Mouse (Mus musculus) ES-E14 (cell line): ENCODE measurements around the gene Pcnp. TPM values are rescaled to one million over a fixed set of nuclear protein-coding genes. Genes with fewer than 3 reads are reported as not detected.

Experiments
- DNase-seq: peaks from one replicate; pipeline ENCODE4 v3.0.0-alpha.2; 2013; ENCODE audit warnings: low read depth, low spot score
- H3K27ac ChIP-seq: 2 replicates; pipeline ENCODE4 v1.5.1; 2012; ENCODE audit warnings: low read depth, mild to moderate bottlenecking, low read length, moderate library complexity, mixed read lengths; ENCODE audit not compliant: poor library complexity, insufficient read depth, severe bottlenecking
- H3K36me3 ChIP-seq: 2 replicates; pipeline ENCODE4 v1.6.1; 2012; ENCODE audit warnings: mild to moderate bottlenecking, low read length, moderate library complexity, mixed read lengths; ENCODE audit not compliant: control insufficient read depth, poor library complexity, insufficient read depth, severe bottlenecking
- H3K4me1 ChIP-seq, 2 experiments: fragments of 150-350 bp in 1 of 2; sonication (generic) in 1 of 2; 2 replicates each; pipeline ENCODE4 v1.6.1; 2012; ENCODE audit warnings: low read length in 2 of 2, mild to moderate bottlenecking in 1 of 2, mixed read lengths in 1 of 2; ENCODE audit not compliant: control insufficient read depth in 2 of 2, insufficient read depth in 2 of 2, poor library complexity in 1 of 2
- H3K4me3 ChIP-seq, 2 experiments: fragments of 150-350 bp in 1 of 2; sonication (generic) in 1 of 2; 2 replicates each; pipeline ENCODE4 v1.5.1; 2012; ENCODE audit warnings: low read length in 2 of 2, low read depth in 1 of 2, mild to moderate bottlenecking in 1 of 2, mixed read lengths in 1 of 2; ENCODE audit not compliant: insufficient read depth in 1 of 2, poor library complexity in 1 of 2, severe bottlenecking in 1 of 2
- H3K9ac ChIP-seq: 2 replicates; pipeline ENCODE4 v1.6.1; 2012; ENCODE audit warnings: low read depth, mild to moderate bottlenecking, low read length, mixed read lengths; ENCODE audit not compliant: poor library complexity, insufficient read depth, severe bottlenecking
- H3K9me3 ChIP-seq: fragments of 150-350 bp; sonication (generic); 2 replicates; pipeline ENCODE4 v1.6.1; 2012; ENCODE audit warnings: low read depth, mild to moderate bottlenecking, low read length; ENCODE audit not compliant: control insufficient read depth, insufficient read depth
- CHD2 ChIP-seq: IDR thresholded peaks from 2 replicates; pipeline ENCODE4 v1.6.1; 2014; ENCODE audit warnings: mild to moderate bottlenecking, low read depth, low read length, inconsistent platforms
- HCFC1 ChIP-seq: IDR thresholded peaks from 2 replicates; pipeline ENCODE4 v1.6.1; 2012; ENCODE audit warnings: low read length, inconsistent platforms, borderline replicate concordance; ENCODE audit not compliant: insufficient read depth
- MAFK ChIP-seq: IDR thresholded peaks from 2 replicates; pipeline ENCODE4 v1.6.1; 2014; ENCODE audit warnings: mild to moderate bottlenecking, low read depth, low read length, inconsistent platforms; ENCODE audit not compliant: insufficient read depth
- ZC3H11A ChIP-seq: IDR thresholded peaks from 2 replicates; pipeline ENCODE4 v1.6.1; 2012; ENCODE audit warnings: low read depth, mild to moderate bottlenecking, inconsistent platforms, low read length, borderline replicate concordance
- ZNF384 ChIP-seq: IDR thresholded peaks from 2 replicates; pipeline ENCODE4 v1.6.1; 2012; ENCODE audit warnings: low read depth, low read length, inconsistent platforms
- in situ Hi-C, 2 experiments: fragments of 600-800 bp; cut with MboI; formaldehyde crosslinking; loops; one replicate each; pipeline ENCODE4 v1.15.1; 2025; ENCODE audit warnings: low sequenced_read_pairs in 2 of 2, inconsistent platforms in 1 of 2; ENCODE audit not compliant: unreplicated experiment in 2 of 2
- total RNA-seq: library from RNA; depleted of rRNA; stranded (reverse); fragments of 300-350 nt; gene quantifications from 2 replicates; pipeline ENCODE4 v1.2.3, GENCODE M21; 2012

Pcnp gene
- total RNA-seq, 1 experiment = 58.7 TPM

DNA sequence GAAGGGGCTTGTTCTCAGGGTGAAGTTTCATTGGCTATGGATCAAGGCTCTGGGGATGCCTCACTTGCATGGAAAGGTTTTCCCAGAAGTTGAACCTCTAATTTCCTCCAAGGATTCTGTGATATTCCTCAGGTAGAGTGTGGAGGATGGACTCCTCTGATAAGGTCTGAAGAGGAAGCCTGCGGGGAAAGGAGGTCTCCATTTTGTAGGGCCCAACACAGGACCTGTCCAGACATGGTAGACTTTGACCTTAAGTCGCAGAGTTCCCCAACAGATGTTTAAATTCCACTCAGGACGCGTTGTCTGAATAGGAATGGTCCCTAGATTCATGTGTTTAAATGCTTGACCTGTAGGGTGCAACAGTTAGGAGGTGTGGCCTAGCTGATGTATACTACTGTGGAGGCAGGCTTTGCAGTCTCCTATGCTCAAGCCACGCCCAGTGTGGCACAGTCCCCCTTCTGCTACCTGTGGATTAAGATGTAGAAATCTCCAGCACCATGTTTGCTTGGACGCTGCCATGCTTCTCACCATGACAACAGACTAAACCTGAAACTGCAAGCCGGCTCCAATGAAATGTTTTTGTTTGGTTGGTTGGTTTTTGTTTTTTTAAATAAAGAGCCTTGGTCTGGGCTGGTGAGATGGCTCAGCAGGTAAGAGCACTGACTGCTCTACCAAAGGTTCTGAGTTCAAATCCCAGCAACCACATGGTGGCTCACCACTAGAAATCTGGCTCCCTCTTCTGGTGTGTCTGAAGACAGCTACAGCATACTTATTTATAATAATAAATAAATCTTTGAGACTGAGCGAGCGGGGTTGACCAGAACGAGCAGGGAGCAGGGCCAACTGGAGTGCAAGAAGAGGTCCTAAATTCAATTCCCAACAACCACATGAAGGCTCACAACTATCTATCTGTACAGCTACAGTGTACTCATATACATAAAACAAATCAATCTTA lies 16.5 kb downstream of the Pcnp start:
- H3K9me3 ChIP-seq = no peaks in the 10 kb centered on the region
- DNase-seq = no peak
- no peaks in the 10 kb centered on the region; a peak in 1 of 4 replicates for H3K4me1 ChIP-seq
- in situ Hi-C loops = no loop called here
- H3K4me3 ChIP-seq = no peak overlapping the region
- TF ChIP-seq ZC3H11A (no peak), HCFC1 (no peak), CHD2 (no peak), MAFK (no peak), ZNF384 (no peak)
- peaks cover 6% of the 10 kb centered on the region for H3K36me3 ChIP-seq
- H3K27ac ChIP-seq = no peak overlapping the region
- H3K9ac ChIP-seq = no peak overlapping the region

DNA sequence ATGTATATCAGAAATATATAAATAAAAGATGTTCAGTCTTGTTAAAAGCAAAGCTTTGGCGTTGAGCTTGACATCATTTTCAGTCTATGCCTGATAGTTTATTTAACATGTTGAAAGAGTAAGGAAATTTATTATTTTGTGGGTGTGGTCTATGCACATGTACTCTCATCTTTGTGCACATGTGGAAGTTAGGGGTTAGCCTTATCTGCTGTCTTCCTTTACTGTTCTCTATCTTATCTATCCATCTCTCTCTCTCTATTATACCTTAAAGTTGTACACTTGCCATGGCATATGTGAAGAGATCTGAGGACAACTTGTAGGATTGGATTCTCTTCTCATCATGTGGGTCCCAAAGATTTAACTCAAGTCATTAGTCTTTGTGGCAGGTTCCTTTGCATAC lies 20.7 kb downstream of the Pcnp start:
- H3K36me3 ChIP-seq = peaks cover 17% of the 10 kb centered on the region
- H3K4me1 ChIP-seq = no peaks in the 10 kb centered on the region; a peak in 1 of 4 replicates
- no peak overlapping the region for H3K27ac ChIP-seq
- in situ Hi-C loops = no loop called here
- no peak overlapping the region for H3K9ac ChIP-seq
- DNase-seq = no peak
- TF ChIP-seq ZNF384 (no peak), HCFC1 (no peak), ZC3H11A (no peak), MAFK (no peak), CHD2 (no peak)
- H3K9me3 ChIP-seq = no peaks in the 10 kb centered on the region
- no peak overlapping the region for H3K4me3 ChIP-seq

DNA sequence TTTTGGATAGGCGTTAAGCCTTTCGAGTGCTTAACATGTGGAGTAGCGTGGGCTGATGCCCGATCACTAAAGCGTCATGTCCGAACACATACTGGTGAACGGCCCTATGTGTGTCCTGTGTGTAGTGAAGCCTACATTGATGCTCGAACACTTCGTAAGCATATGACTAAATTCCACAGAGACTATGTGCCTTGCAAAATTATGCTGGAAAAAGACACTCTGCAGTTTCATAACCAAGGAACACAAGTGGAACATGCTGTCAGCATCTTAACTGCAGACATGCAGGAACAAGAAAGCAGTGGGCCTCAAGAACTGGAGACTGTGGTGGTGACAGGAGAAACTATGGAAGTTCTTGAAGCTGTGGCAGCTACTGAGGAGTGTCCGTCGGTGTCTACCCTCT lies 22.7 kb downstream of the Pcnp start:
- in situ Hi-C loops = no loop called here
- no peak overlapping the region for H3K4me3 ChIP-seq
- H3K4me1 ChIP-seq = no peaks in the 10 kb centered on the region; a peak in 1 of 4 replicates
- peaks cover 19% of the 10 kb centered on the region for H3K36me3 ChIP-seq
- TF ChIP-seq ZNF384 = no peak
- TF ChIP-seq CHD2 = no peak
- TF ChIP-seq ZC3H11A = no peak
- no peak for TF ChIP-seq HCFC1
- no peak for TF ChIP-seq MAFK
- H3K9ac ChIP-seq = no peak overlapping the region
- no peak for DNase-seq
- no peak overlapping the region for H3K27ac ChIP-seq
- H3K9me3 ChIP-seq = no peaks in the 10 kb centered on the region

DNA sequence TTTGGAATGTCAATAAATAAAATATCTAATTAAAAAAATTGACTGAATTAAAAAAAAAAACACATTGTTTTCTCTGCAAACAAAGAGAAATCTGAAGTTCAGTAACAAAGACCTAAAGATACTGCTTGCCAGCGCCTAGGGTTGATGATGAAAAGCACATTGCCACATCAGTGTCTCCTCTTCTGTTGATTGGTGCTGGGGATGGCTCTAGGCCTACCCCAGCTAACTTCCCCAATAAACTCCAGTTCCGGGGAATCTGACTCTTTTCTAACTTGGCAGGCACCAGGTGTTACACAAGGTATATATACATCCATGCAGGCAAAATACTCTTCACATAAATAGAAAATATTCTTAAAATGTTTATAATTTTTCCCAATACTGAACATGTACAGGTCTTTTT lies 35.3 kb downstream of the Pcnp start:
- Histone ChIP-seq H3K4me1 (no peaks in the 10 kb centered on the region), H3K9me3 (no peaks in the 10 kb centered on the region), H3K4me3 (no peak overlapping the region), H3K9ac (no peak overlapping the region), H3K27ac (no peak overlapping the region), H3K36me3 (peaks cover 11% of the 10 kb centered on the region)
- no peak for TF ChIP-seq MAFK
- no peak for TF ChIP-seq HCFC1
- no peak for TF ChIP-seq ZC3H11A
- TF ChIP-seq CHD2 = no peak
- TF ChIP-seq ZNF384 = no peak
- DNase-seq = no peak
- in situ Hi-C loops = no loop called here
